Comparison of ENCODE assay signal across 9 mouse cellular contexts in the genomic region with DNA sequence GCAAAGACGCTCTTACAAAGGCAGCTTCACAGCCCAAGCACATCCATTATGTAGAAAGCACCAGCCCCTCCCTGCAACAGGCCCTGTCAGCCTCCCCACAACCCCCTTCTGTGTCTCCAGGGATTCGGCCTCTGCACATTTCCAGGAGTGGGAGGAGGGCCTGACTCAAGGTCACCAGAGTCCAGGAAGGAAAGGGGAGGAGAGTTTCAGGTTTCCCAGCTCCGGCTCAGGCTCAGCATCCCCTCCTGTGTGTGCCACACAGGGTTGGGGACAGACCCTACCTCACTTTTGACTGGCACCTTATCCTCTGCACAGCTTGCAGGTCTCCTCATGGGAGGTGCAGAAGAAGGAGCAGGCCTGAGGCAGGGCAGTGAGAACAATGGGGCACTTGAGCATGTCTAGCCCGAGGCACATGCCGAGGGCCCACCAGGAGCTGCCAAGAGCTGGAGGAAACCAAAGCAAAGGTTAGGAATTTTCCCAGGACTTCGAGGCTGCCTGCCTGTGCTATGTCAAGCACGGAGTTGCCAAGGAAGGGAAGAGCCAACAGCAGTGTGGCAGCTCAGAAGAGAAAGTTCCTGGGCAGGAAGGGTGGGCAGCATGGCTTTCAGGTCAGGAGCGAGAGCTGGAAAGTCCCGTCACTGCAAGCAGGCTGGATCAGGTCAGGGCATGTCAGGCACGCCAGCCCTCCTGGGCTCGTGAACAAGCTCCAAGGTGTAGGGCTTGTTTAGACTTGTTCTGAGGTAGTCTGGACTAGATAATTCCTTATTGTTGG. TPM values are rescaled to one million over a fixed set of nuclear protein-coding genes. Genes with fewer than 3 reads are reported as not detected.
A peak's percentile ranks its signal among the peaks of the same experiment; 100 is the strongest.
DNase-seq lines count a peak whose midpoint lies in the region; ATAC-seq and TF ChIP-seq lines count a peak whose summit lies in the region.
"Had no signal": no experiment of that assay in that cellular context is flagged by ENCODE, and none has a peak within 500 bp of the region (broad histone marks: within the 10 kb centered on the region; RNA-seq: fewer than 3 reads in every experiment).

No protein-coding gene starts in this region.

- no peak for TF ChIP-seq POLR2A in cerebellum, adult 2 months (IDR thresholded peaks at IDR 0.05; ENCODE audit: borderline replicate concordance, insufficient read depth, low read length)

- H3K4me3 ChIP-seq in brown adipose tissue, adult 24 weeks (ENCODE audit: insufficient read depth, low read depth, low read length) = peak overlapping the region; percentile 76
- no peak overlapping the region for H3K4me3 ChIP-seq in midbrain, embryonic 15.5 days
- H3K4me3 ChIP-seq in cerebellum, adult 2 months (replicated peaks; ENCODE audit: insufficient read depth, low read depth, low read length) = no peak overlapping the region

- no peaks in the 10 kb centered on the region for H3K27me3 ChIP-seq in midbrain, embryonic 15.5 days (replicated peaks)
- no peaks in the 10 kb centered on the region for H3K27me3 ChIP-seq in cerebellum, adult 2 months (ENCODE audit: control insufficient read depth, insufficient read depth, low read length)

- H3K9me3 ChIP-seq in midbrain, embryonic 15.5 days = no peaks in the 10 kb centered on the region

- WGBS in midbrain, embryonic 15.5 days = 49% methylated on average over 11 of the region's 11 CpGs
- WGBS in cerebellum, adult 2 months = 34% methylated on average over 11 of the region's 11 CpGs

- peak; percentile 46 for ATAC-seq in midbrain, embryonic 15.5 days (replicated peaks)
- no peak for ATAC-seq in erythroblast, adult 5-6 weeks (replicated peaks; ENCODE audit: low FRiP score, poor library complexity, severe bottlenecking)

- TF ChIP-seq CTCF in cerebellum, adult 2 months (IDR thresholded peaks at IDR 0.05; ENCODE audit: borderline replicate concordance, insufficient read depth, low read depth, low read length) = no peak

- peak overlapping the region; percentile 97 for H3K27ac ChIP-seq in brown adipose tissue, adult 24 weeks (replicated peaks; ENCODE audit: low read depth, low read length)
- no peak overlapping the region for H3K27ac ChIP-seq in midbrain, embryonic 15.5 days
- no peak overlapping the region for H3K27ac ChIP-seq in cerebellum, adult 2 months (ENCODE audit: insufficient read depth, low read length)

- no peak overlapping the region for H3K9ac ChIP-seq in midbrain, embryonic 15.5 days

- H3K36me3 ChIP-seq in midbrain, embryonic 15.5 days (replicated peaks) = no peaks in the 10 kb centered on the region

- peaks cover 19% of the 10 kb centered on the region for H3K4me1 ChIP-seq in brown adipose tissue, adult 24 weeks (ENCODE audit: control insufficient read depth, insufficient read depth, insufficient read length, low read length)
- H3K4me1 ChIP-seq in midbrain, embryonic 15.5 days = peaks cover 9% of the 10 kb centered on the region; the same call in 1 of the 2 replicates
- H3K4me1 ChIP-seq in cerebellum, adult 2 months (ENCODE audit: control insufficient read depth, insufficient read depth, low read length) = no peaks in the 10 kb centered on the region

- H3K4me2 ChIP-seq in midbrain, embryonic 15.5 days = no peak overlapping the region

- peak; percentile 72 for DNase-seq in MN1 (ENCODE audit: low spot score)
- peak; percentile 79 for DNase-seq in heart, adult 8-10 months (ENCODE audit: low spot score)
- peak; percentile 55 to 68 for DNase-seq in kidney, adult 8-10 months
- DNase-seq in cerebellum, adult 2 months = no peak
- no peak for DNase-seq in thymus, adult 18-20 months

RNA-seq across cellular contexts. Expression of a gene that starts 3.5 kb away (rescaled TPM):
- polyA plus RNA-seq in brown adipose tissue, adult 24 weeks (2012; ENCODE audit: insufficient read depth, insufficient read length, missing spikeins) = 5.0 and 12.8 TPM in 2 replicates
- total RNA-seq in heart, adult 8-10 months (2022) = 10 to 100 TPM; 36.6 to 47.3 (median 43.5) TPM
- polyA plus RNA-seq in midbrain, embryonic 15.5 days (2015; fragmentation: Nextera tagmentation; extraction: Ambion mirVana) = 4.7 and 5.0 TPM in 2 replicates
- polyA plus RNA-seq in cerebellum, adult 2 months (2012; rRNA removed) = 2.4 and 3.6 TPM in 2 replicates
- not detected in 2 replicates for total RNA-seq in erythroblast, adult 5-6 weeks (2015; ENCODE audit: low replicate concordance)
- total RNA-seq in erythroblast, adult 5-6 weeks (2017; ENCODE audit: low replicate concordance) = not detected in 2 replicates

RNA-seq across cellular contexts. Expression of a gene that starts 4.2 kb away (rescaled TPM):
- polyA plus RNA-seq in brown adipose tissue, adult 24 weeks (2012; ENCODE audit: insufficient read depth, insufficient read length, missing spikeins) = 136 and 188 TPM in 2 replicates
- 10 to 100 TPM; 12.6 to 19.4 (median 15.2) TPM for total RNA-seq in heart, adult 8-10 months (2022)
- 36.7 and 45.2 TPM in 2 replicates for polyA plus RNA-seq in midbrain, embryonic 15.5 days (2015; fragmentation: Nextera tagmentation; extraction: Ambion mirVana)
- 132 and 163 TPM in 2 replicates for polyA plus RNA-seq in cerebellum, adult 2 months (2012; rRNA removed)
- not detected in 2 replicates for total RNA-seq in erythroblast, adult 5-6 weeks (2015; ENCODE audit: low replicate concordance)
- not detected in 2 replicates for total RNA-seq in erythroblast, adult 5-6 weeks (2017; ENCODE audit: low replicate concordance)

RNA-seq across cellular contexts. Expression of a gene that starts 23.5 kb away (rescaled TPM):
- polyA plus RNA-seq in brown adipose tissue, adult 24 weeks (2012; ENCODE audit: insufficient read depth, insufficient read length, missing spikeins) = 2.9 TPM in 1 of 2 replicates, not detected in the other
- not detected for total RNA-seq in heart, adult 8-10 months (2022)
- polyA plus RNA-seq in midbrain, embryonic 15.5 days (2015; fragmentation: Nextera tagmentation; extraction: Ambion mirVana) = not detected in 2 replicates
- not detected in 2 replicates for polyA plus RNA-seq in cerebellum, adult 2 months (2012; rRNA removed)
- total RNA-seq in erythroblast, adult 5-6 weeks (2015; ENCODE audit: low replicate concordance) = not detected in 2 replicates
- total RNA-seq in erythroblast, adult 5-6 weeks (2017; ENCODE audit: low replicate concordance) = not detected in 2 replicates
- polyA plus RNA-seq: spleen, adult 2 months had no signal

Comparison
In these comparisons a context has a peak if more than half of its experiments do, and no peak if none do; other contexts are left out.
1. DNase-seq: peak in MN1 (single experiment), heart, adult 8-10 months (single experiment) and kidney, adult 8-10 months (2 of 2); none in cerebellum, adult 2 months (0 of 2) and thymus, adult 18-20 months (0 of 2).